Mouse (Mus musculus) thymus, adult 18-20 months (tissue): ENCODE measurements around the gene Klhl22.
A peak's percentile ranks its signal among the peaks of the same experiment; 100 is the strongest.

Experiments
- DNase-seq, 2 experiments: peaks; one replicate each; pipeline ENCODE4 v3.0.0; 2022; ENCODE audit warnings: mixed read lengths in 2 of 2

Gene Klhl22

DNA sequence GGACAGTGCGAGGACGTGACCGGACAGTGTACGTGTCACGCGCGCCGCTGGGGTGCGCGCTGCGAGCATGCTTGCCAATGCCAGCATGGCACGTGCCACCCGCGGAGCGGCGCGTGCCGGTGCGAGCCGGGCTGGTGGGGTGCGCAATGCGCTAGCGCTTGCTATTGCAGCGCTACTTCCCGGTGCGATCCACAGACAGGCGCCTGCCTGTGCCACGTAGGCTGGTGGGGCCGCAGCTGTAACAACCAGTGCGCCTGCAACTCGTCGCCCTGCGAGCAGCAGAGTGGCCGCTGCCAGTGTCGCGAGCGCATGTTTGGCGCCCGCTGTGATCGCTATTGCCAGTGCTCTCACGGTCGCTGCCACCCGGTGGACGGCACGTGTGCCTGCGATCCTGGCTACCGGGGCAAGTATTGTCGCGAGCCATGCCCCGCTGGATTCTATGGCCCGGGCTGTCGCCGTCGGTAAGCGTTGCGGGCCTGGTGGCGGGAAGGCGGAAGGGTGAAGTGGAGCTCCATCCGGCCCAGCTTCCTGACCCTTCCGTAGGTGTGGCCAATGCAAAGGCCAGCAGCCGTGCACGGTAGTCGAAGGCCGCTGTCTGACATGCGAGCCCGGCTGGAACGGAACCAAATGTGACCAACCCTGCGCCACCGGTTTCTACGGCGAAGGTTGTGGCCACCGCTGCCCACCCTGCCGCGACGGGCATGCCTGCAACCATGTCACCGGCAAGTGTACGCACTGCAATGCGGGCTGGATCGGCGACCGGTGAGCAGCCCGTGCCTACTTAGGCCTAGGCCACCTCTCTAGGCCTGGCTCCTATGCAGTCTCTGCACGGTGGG, 43.6 kb downstream of the Klhl22 start:
- no peak for DNase-seq

DNA sequence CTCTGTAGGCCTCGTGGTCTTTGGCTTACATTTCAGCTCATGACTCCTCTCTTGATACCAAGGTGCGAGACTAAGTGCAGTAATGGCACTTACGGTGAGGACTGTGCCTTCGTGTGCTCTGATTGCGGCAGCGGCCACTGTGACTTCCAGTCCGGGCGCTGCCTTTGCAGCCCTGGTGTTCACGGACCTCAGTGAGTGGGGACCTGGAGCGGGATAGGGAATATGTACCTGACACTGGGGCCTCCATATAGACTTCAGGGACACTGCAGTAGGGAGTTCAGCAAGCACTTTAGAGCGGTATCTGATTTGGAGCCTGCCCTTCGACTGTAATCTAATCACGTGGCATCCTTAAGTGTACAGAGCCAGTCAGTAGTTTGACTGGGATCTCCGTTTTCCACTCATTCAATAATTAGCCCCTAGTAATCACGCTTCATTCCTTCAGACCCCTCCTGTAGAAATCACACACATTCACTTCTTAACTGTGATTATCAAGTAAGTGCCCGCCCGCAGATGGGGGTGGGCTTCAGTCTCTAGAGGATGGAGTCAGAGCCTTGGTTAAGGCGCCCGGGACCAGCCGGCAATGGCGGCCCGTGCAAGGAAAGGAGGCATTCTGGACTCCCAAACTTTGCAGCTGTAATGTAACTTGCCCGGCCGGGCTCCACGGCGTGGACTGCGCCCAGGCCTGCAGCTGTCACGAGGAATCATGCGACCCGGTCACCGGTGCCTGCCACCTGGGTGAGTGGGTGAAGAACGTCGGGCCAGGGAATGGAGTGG, 44.4 kb downstream of the Klhl22 start:
- no peak for DNase-seq

DNA sequence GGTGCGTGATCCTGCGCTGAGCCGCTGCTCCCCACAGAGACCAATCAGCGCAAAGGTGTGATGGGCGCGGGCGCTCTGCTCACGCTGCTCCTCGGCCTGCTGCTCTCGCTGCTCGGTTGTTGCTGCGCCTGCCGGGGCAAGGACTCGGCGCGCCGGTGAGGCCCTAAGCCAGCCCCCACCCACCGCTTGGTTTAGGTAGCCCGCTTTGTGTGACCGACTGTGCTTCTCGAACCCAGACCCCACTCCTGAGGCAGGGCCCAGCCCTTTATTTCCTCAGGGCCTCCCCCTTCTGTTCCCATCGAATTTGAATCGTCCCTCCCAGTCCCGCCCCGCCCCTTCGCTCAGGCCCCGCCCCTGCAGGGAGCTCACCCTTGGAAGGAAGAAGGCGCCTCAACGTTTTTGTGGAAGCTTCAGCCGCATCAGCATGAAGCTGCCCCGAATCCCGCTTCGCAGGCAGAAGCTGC, 45.1 kb downstream of the Klhl22 start:
- no peak for DNase-seq

DNA sequence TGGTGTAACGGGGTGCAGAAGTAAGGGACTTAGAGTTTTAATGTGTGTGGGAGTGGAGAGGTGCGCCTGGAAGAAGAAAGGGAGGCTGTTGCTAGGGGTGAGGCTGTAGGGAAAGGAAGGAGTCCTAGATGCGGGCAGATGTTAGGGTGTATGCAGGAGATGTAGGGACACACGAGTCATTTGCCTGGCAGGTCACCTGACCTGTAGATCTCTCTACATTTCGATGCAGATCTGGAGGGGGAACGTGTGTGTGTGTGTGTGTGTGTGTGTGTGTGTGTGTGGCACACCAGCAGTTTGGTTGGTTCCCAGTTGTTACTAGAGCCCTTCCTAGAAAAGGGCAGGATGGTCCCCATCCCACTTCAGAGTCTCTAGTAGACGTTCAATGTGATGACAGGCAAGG, 45.6 kb downstream of the Klhl22 start:
- DNase-seq: no peak

DNA sequence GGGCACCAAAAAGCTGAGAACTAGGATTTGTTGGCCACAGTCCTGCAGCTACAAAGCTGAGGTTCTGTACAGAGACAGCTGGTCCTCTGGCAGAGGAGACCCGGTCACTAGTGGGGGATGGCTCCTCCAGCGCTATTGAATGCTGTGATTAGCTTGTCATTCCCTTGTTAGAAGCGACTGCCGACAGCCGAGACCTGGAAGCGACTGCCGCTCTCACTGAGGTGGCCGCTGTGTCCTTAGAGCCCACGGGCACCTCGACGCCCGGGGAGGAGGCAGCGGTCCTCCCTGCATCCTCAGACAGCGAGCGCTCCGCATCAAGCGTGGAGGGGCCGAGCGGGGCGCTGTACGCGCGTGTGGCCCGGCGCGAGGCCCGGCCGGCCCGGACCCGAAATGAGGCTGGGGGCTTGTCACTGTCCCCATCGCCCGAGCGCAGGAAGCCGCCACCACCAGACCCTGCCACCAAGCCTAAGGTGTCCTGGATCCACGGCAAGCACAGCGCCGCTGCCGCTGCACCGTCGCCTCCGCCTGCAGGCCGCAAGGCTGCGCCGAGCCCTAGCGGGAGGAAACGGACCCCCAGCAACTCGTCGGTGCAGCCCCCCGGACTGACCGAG, 47.3 kb downstream of the Klhl22 start:
- DNase-seq: peak in 1 of 2 experiments; percentile 40

DNA sequence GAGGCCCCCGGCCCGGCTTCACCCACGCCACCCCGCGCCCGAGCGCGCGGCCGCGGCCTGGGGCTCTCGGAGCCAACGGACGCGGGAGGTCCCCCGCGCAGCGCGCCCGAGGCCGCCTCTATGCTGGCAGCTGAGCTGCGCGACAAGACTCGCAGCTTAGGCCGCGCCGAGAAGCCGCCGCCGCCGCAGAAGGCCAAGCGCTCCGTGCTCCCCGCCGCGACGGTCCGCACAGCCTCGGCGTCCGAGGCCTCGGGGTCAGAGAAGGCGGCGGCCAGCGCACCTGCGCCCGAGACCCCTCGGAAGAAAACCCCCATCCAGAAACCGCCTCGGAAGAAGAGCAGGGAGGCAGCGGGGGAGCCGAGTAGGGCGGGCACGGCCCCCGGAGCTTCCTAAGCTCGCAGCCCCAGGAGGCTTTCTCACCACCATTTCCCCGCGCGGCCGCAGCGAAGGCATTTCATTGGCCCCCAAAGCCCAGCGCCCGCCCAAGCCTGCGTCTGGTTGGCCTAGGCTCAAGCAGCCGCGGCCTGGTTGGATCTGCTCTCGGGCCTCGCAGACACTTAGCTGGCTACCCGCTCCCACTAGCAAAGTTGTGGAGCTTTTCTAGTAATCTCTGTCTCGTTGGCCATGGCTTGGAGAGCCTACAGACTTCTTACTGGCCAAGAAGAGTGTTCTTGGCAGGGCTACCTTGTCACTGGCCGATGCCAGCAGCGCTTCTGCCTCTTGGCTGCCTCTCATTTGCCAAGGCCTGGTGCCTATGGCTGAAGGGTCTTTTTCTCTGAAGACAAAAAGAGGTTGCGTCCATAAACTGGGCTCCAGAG, 48.0 kb downstream of the Klhl22 start:
- DNase-seq: peak; percentile 83 to 84

DNA sequence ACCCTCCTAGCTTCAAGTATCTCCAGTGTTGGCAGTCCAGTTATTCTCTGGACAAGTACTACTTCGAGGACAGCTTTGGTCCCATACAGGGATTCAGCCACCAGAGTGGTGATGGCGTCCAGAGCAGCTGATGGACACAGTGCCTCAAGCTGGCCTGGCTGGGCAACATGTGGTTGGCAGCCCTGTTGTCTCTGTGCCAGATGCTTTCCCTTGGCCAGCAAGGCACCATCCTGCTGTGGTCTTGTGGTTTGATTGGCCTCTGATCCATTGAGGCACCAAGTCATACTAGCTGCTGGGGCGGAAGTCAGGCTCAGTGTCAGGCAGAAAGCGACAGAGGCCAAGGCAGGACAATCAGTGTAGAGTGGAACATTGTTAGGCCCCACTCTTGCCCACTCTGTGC, 49.7 kb downstream of the Klhl22 start:
- DNase-seq: no peak

DNA sequence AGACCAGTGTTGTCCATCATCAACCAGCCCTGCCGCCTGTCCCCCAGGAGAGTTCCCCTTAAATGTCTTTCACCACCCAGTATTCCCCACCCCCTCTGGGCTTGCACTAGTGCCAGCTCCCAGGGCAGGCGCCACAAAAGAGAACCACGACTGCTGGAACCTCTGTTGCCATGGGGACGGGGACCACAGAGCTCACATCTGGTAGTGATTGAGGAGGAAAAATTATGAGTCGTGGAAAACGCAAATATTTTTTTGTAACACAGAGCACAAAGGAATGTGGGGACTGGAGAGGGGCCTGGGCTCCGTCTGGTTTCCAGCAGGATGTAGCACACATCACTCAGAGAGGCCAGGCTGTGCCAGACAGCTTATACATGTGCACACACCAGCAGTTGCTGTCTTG, 50.3 kb downstream of the Klhl22 start:
- no peak for DNase-seq

DNA sequence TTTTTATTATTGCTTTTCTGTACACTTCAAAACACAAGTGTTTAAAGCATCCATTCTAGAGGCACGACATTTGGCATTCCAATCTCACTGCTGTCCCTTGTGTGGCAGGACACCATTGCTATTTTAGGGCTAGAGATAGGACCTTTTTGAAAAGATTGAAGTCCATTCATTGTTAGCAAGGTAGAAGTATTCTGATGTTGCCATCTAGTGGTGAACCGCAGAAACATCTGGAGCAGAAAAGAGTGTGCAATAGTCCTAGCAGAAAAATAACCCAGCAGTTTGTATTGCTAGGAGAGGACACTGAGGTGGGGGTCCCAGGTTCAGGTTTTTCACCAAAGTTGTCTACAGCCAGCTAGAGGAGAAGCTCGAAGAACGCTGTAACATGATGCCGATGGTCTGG, 52.7 kb downstream of the Klhl22 start:
- DNase-seq: no peak

DNA sequence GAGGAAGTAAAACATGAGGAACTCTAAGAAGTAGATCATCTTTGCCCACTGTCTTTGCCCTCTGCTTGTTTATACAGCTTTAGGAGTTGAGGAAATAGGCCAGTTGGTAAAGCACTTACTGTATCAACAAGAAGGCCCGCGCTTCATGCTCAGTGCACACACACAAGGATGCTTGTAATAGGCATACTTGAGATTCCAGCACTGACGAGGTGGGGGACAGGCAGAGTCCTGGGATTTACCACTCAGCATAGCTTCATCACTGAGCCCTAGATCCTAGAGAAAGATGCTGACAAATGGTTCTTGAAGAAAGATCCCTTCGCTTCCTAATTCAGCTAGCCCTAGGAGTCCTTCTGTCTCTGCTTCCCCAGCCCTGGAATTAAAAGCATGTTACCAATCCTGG, 53.8 kb downstream of the Klhl22 start:
- DNase-seq: no peak

DNA sequence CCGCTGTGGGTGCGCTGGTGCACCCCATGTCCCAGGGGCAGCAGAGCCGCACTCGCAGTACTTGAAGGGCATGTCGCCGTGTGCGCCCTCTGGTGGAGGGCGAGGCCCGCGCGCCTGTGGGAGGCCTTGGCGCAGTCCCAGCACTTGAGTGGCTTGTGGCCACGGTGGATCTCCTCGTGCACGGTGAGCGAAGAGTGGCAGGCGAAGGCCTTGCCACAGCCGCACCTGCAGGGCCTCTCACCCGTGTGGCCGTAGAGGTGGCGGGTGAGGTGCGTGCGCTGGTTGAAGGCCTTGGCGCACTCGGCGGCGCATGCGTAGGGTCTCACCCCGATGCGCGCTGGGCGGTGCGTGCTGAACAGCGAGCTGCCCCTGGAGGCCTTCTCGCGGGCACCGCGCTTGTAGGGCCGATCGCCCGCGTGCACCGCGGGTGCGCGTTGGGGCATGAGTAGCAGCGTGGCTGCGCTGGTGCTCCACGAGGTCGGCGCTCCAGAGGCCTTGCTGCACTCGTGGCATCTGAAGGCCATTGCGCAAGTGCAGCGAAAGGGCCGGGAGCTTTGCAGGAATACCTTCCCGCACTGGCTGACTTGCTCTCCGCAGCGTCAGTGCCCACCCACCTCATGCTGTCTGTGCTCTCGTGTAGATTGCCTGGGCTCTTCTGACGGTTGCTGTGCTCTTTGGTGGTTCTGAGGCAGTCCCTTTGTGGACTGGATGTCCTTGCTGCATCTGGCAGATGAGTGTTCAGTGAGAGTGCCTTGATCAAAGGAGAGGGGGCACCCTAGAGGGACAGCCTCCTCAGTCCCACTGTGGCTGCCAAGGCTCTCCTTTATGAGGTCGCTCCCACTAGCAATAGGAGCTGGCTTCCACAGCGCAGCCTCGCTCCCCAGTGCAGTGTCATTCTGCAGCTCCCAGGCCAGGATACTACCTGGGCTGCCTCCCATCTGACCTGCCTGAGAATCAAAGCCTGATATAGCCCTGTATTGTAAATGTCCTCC, 56.3 kb downstream of the Klhl22 start:
- peak; percentile 48 to 59 for DNase-seq

DNA sequence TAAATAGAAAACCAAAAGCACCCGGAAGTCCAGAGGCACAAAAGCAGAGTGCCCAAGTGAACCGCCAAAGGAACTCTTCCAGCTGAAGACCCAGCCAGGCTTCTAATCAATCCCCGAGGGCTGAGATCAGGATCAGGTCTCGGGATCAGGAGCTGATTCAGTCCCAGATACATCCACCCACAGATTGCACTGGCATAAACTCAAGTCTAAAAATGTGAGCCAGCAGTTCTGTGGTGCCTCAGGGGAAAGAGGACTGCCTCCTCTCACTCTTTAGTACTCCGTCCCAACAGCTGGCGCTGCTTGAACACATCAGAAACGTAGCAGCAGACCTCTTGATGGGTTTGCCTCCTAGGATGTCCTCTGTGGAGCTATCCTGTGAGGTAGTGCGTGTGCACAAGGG, 57.1 kb downstream of the Klhl22 start:
- DNase-seq: no peak

DNA sequence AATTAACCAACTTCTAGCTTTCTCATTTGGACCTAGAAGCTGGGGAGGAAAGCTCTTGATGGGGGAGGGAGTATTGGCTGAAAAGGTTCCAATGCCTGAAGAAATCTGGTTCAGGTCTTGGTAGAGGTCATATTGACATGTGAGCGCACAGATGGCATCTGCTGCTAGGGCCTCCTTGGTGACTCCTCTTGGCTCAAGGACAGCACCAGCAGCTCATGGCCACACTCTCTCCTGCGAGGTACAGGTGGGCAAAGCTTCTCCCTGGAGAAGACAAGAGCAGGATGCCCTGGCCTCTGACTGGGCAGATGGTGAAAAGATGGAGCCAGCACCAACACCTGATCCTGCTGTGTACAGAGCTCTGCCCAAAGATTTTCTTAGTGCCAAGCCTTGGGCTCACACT, 67.1 kb downstream of the Klhl22 start:
- DNase-seq: no peak

DNA sequence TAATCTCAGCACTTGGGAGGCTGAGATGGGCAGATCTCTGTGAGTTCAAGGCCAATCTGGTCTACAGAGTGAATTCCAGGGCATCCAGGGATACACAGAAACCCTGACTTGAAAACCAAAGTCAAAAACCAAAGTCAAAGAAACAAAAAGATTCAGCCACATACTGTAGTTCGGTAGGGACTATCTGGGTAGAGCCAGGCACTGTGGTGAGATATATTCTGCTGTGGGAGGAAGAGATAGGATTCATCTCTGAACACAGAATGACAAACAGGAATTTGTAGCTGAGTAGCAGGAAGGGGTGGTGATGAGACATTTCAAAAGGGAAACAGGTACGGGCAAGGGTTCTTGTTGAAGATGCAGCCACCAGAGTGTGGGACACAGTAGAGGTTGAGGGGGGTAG, 68.8 kb downstream of the Klhl22 start:
- DNase-seq: no peak

DNA sequence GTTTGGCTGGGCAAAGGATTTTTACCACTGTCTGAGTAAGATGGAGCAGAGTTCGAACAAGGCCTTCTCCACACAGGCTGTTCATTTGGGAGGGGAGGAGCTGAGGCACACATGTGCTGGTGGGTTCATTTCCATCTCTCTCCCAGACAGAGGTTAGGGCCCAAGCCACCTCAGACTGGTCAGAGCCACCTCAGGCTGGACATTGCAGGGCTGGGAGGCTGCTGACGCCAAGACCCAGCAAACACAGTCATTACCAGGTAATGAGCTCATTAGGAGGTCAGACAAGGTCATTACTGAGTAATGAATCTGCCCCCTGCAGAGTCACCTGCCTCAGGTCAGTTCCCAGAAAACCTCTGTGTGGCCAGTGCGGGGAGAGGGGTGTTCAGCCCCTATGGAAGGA, 69.4 kb downstream of the Klhl22 start:
- DNase-seq: no peak

DNA sequence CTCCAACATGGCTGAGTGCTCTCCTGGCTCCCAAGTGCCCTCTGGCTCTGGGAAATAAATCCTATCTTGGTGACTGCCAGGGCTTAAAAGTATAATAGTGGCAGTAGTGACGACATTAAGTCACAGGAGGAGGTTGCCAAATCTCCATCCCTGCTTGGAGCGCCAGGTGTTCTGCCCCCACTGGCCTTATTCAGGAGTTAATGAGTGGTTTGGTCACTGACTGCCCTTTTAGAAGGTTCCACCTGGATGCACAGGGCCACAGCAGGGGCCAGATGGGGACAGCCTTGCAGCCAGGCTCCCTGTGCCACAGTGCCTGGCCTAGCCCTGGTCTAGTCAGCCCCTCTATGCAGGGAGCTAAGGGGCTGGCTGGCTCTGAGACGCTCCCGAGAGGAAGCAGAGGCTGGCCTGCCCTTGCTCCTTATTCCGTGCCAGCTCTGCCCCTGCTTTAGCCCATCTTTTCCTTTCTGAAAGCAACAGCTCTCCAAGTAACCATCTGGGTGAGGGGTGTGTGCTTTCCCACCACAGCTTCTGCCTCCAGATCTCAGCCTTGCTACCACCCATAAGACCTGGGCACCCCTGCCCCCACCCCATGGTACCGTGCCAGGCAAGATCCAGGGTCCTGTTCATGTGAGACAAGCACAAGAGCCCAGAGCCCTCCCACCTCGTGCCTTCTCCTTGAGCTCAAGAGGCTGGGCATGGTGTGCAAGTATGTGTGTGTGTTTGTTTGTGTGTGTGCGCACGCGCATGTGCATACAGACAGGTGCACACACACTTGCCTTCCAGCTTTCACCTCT, 71.2 kb downstream of the Klhl22 start:
- no peak for DNase-seq

DNA sequence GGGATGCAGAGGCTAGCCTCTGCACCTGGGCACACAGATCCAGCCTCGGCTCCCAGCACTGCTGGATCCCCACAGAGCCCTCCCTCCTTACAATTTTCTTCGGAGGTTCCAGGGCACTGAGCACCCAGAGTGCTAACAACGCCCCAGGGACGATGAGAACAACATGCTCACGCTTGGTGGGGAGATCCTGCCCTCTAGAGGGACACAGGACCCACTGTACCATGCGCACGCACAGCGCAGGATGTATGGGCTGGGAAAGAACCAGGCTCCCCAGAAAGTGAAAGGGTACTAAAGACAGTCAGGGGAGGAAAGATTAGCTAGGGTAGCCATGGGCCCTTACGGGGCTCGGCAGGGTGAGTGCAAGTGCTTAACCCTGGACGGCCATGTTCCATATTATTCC, 72.4 kb downstream of the Klhl22 start:
- DNase-seq: no peak

DNA sequence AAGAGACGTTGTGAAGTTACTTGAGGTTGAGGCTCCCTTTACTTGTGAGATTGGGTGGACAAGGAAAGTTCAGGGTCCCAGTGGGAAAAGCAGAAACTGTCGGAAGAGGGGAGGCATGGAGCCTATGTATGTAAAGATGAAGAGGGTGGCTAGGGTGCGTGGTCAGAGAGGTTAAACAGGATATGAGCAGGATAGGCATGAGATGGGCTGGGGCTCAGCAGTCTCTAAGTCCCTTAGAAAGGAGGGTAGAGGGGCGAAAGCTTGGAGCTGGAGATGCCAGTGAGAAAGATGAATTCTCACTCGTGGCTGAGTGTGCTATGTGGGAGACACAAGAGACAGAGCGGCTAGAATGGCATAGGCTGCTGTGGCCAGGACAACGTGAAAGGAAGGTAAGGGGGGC, 73.4 kb downstream of the Klhl22 start, which contains the start of gene B830017H08Rik:
TSS of gene B830017H08Rik (plus strand) at position 301 of the 400 bp plus-strand sequence.
- DNase-seq: no peak

DNA sequence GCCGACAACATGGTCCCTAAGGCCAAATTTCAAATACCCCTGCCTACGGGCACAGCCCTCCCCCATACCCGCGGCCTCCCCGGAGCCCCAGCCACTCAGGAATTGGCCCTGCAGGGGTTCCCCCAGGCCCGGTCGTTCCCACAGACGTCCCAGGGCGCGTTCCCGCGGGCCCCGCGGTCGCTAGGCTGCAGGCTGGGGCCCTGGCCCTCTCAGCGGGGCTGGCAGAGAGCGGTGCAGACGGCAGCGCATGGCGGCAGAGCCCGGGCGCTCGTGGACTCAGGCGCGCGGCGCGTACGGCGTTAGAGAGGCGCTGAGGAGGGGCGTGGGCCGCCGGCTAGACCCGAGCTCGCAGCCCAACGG, 73.9 kb downstream of the Klhl22 start:
- DNase-seq: no peak

DNA sequence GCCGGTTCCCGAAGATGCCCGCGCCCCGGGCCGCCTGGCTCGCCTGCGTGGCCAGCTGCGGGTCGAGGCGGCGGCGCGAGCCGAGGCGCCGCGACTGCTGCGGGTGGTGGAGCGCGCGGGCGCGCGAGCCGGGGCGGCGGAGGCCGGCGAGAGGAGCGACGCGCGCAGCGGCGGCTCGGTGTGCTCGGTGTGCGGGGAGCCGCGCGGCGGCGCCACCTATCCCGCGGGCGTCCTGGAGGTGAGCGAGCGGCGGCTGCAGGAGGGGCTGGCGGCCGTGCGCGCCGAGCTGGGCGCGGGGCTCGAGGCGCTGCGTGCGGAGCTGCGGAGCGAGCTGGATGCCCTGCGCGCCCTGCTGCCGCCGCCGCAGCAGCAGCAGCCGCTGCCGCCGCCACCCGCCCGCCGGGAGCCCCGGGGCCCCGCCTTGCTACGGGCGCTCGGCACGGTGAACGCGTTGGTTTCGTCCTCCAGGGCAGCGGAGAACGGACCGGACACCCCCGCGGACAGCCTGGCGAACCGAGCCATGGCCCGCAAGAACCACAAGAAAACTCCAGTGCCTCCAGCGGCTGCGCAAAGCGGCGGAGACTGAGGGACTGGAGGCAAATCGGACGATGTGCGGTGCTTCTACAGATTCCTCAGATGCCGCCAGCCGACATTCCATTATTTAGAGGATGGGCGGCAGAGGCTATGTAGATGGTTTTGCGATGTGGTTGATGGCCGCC, 74.4 kb downstream of the Klhl22 start:
- no peak for DNase-seq
